Mouse (Mus musculus) erythroblast, embryonic 14.5 days (primary cell): Measurements from ENCODE around the gene Chd2.

Experiments used
- GATA1 ChIP-seq: IDR thresholded peaks from 2 replicates; pipeline ENCODE4 v1.6.1; 2012; ENCODE audit warnings: low read length, inconsistent platforms, mixed read lengths
- TAL1 ChIP-seq: IDR thresholded peaks from 3 replicates; pipeline ENCODE4 v1.6.1; 2012; ENCODE audit warnings: low read length, inconsistent platforms, mixed read lengths

- no peak for TF ChIP-seq GATA1
- no peak for TF ChIP-seq TAL1
Measured at GRCm38 (mm10) chr7:73512422-73512821, 29.2 kb downstream of the Chd2 start.
